Mouse (Mus musculus) kidney, adult 2 months (tissue): ENCODE measurements around the gene Cdiptos. TPM values are rescaled to one million over a fixed set of nuclear protein-coding genes. Genes with fewer than 3 reads are reported as not detected.

Source experiments
- DNase-seq: peaks from one replicate; pipeline ENCODE4 v3.0.0; 2021
- H3K27ac ChIP-seq: fragments of 200-500 bp; 2 replicates; pipeline ENCODE4 v1.5.1; 2012; ENCODE audit warnings: low read depth, low read length, control low read depth, inconsistent platforms; ENCODE audit not compliant: insufficient read depth
- H3K27me3 ChIP-seq: fragments of 200-500 bp; replicated peaks from 2 replicates; pipeline ENCODE4 v1.6.1; 2012; ENCODE audit warnings: mild to moderate bottlenecking, moderate library complexity, low read length, inconsistent platforms; ENCODE audit not compliant: control insufficient read depth, insufficient read depth
- H3K36me3 ChIP-seq: fragments of 200-500 bp; 2 replicates; pipeline ENCODE4 v1.6.1; 2012; ENCODE audit warnings: mild to moderate bottlenecking, moderate library complexity, low read length, inconsistent platforms; ENCODE audit not compliant: control insufficient read depth, insufficient read depth
- H3K4me1 ChIP-seq: fragments of 200-500 bp; 2 replicates; pipeline ENCODE4 v1.6.1; 2011; ENCODE audit warnings: low read length; ENCODE audit not compliant: control insufficient read depth, insufficient read depth
- H3K4me3 ChIP-seq: fragments of 200-500 bp; 2 replicates; pipeline ENCODE4 v1.5.1; 2011; ENCODE audit warnings: mild to moderate bottlenecking, low read depth, low read length, control low read depth; ENCODE audit not compliant: insufficient read depth
- CTCF ChIP-seq: fragments of 200-500 bp; conservative IDR thresholded peaks from 2 replicates; pipeline ENCODE4 v1.5.1; 2011; ENCODE audit warnings: low read depth, mild to moderate bottlenecking, control low read depth, low read length, moderate library complexity, mixed read lengths; ENCODE audit not compliant: insufficient read depth, insufficient read length
- POLR2A ChIP-seq: fragments of 200-500 bp; IDR thresholded peaks from one replicate; pipeline ENCODE4 v1.6.1; 2011; ENCODE audit warnings: low read depth, low read length, control low read depth
- WGBS: fragments of 180-500 bp; shearing (Covaris S2); methylation state at CpG from one replicate; pipeline ENCODE4 v1.1.7; 2018; 5-methylcytosine and 5-hydroxymethylcytosine counted together
- polyA plus RNA-seq: library from polyadenylated mRNA; depleted of rRNA; stranded (reverse); fragments of >200 nt; gene quantifications from 2 replicates; pipeline ENCODE4 v1.2.3, GENCODE M21; 2012

The Cdiptos gene
- polyA plus RNA-seq, 1 experiment = 0.74 TPM

- TF ChIP-seq POLR2A (no peak), CTCF (no peak)
- H3K36me3 ChIP-seq = no peaks in the 10 kb centered on the region; the same call in none of the 2 replicates
- H3K4me1 ChIP-seq = peaks cover 4% of the 10 kb centered on the region
- H3K27ac ChIP-seq = peak overlapping the region; percentile 33; the same call in 1 of the 2 replicates
- no peak for DNase-seq
- H3K4me3 ChIP-seq = peak overlapping the region; percentile 32
- WGBS = 9% methylated on average over 8 of the region's 8 CpGs
- no peaks in the 10 kb centered on the region for H3K27me3 ChIP-seq
Observed at GRCm38 (mm10) chr7:126975493-126975892, 405 bp downstream of the Cdiptos start.

- H3K27ac ChIP-seq = no peak overlapping the region
- 86% methylated on average over 6 of the region's 6 CpGs for WGBS
- H3K4me3 ChIP-seq = no peak overlapping the region
- no peaks in the 10 kb centered on the region for H3K4me1 ChIP-seq
- H3K27me3 ChIP-seq = no peaks in the 10 kb centered on the region
- H3K36me3 ChIP-seq = no peaks in the 10 kb centered on the region
- TF ChIP-seq CTCF = no peak
- no peak for TF ChIP-seq POLR2A
- DNase-seq = no peak
Observed at GRCm38 (mm10) chr7:126967361-126967760, 8.5 kb downstream of the Cdiptos start.

GRCm38 (mm10) chr7:126965568-126965967 is 10.3 kb downstream of the Cdiptos start:
- no peak for TF ChIP-seq POLR2A
- no peak for TF ChIP-seq CTCF
- Histone ChIP-seq H3K27ac (no peak overlapping the region), H3K36me3 (no peaks in the 10 kb centered on the region), H3K4me3 (no peak overlapping the region), H3K27me3 (no peaks in the 10 kb centered on the region), H3K4me1 (no peaks in the 10 kb centered on the region)
- WGBS = 40% methylated on average over 3 of the region's 3 CpGs
- DNase-seq = no peak

- WGBS = 24% methylated on average over 19 of the region's 19 CpGs
- Histone ChIP-seq H3K4me3 (no peak overlapping the region), H3K4me1 (no peaks in the 10 kb centered on the region), H3K36me3 (no peaks in the 10 kb centered on the region), H3K27me3 (no peaks in the 10 kb centered on the region), H3K27ac (no peak overlapping the region)
- peak; percentile 73 for DNase-seq
- peak; percentile 80 for TF ChIP-seq CTCF
- TF ChIP-seq POLR2A = no peak
Observed at GRCm38 (mm10) chr7:126963548-126964286, 12.2 kb downstream of the Cdiptos start.

GRCm38 (mm10) chr7:126961965-126962364 is 13.9 kb downstream of the Cdiptos start:
- 86% methylated on average over 4 of the region's 4 CpGs for WGBS
- no peak overlapping the region for H3K27ac ChIP-seq
- no peaks in the 10 kb centered on the region for H3K36me3 ChIP-seq
- TF ChIP-seq POLR2A (no peak), CTCF (no peak)
- no peaks in the 10 kb centered on the region for H3K27me3 ChIP-seq
- no peak overlapping the region for H3K4me3 ChIP-seq
- no peaks in the 10 kb centered on the region for H3K4me1 ChIP-seq
- no peak for DNase-seq

- Histone ChIP-seq H3K27me3 (no peaks in the 10 kb centered on the region), H3K4me3 (no peak overlapping the region), H3K36me3 (no peaks in the 10 kb centered on the region), H3K27ac (no peak overlapping the region), H3K4me1 (no peaks in the 10 kb centered on the region)
- whole genome bisulfite sequencing = 86% methylated on average over 5 of the region's 5 CpGs
- TF ChIP-seq CTCF (no peak), POLR2A (no peak)
- DNase-seq = no peak
Observed at GRCm38 (mm10) chr7:126961095-126961494, 14.8 kb downstream of the Cdiptos start.

- TF ChIP-seq POLR2A (no peak), CTCF (no peak)
- Histone ChIP-seq H3K27me3 (no peaks in the 10 kb centered on the region), H3K36me3 (no peaks in the 10 kb centered on the region), H3K27ac (no peak overlapping the region), H3K4me3 (no peak overlapping the region), H3K4me1 (no peaks in the 10 kb centered on the region)
- WGBS = 53% methylated on average over 9 of the region's 9 CpGs
- DNase-seq = no peak
Observed at GRCm38 (mm10) chr7:126959780-126960179, 16.1 kb downstream of the Cdiptos start.
